11 mouse cellular contexts compared by ENCODE assay signal in genomic region chr14:55720666-55721065, GRCm38 (mm10). TPM values are rescaled to one million over a fixed set of nuclear protein-coding genes. Genes with fewer than 3 reads are reported as not detected.
DNase-seq lines count a peak whose midpoint lies in the region; ATAC-seq and TF ChIP-seq lines count a peak whose summit lies in the region.
"Had no signal": no experiment of that assay in that cellular context is flagged by ENCODE, and none has a peak within 500 bp of the region (broad histone marks: within the 10 kb centered on the region; RNA-seq: fewer than 3 reads in every experiment).

No protein-coding gene starts in this region.

- ATAC-seq in embryonic facial prominence, embryonic 12.5 days (ENCODE audit: insufficient number of reproducible peaks, insufficient read depth, low FRiP score, low TSS enrichment): no peak
- no peak for ATAC-seq in liver, embryonic 15.5 days (ENCODE audit: insufficient read depth)

- H3K36me3 ChIP-seq in ES-Bruce4 (ENCODE audit: control insufficient read depth, insufficient read depth, low read length, poor library complexity, severe bottlenecking): peaks cover 22% of the 10 kb centered on the region
- H3K36me3 ChIP-seq in embryonic facial prominence, embryonic 12.5 days: peaks cover 25% of the 10 kb centered on the region; the same call in 1 of the 2 replicates
- H3K36me3 ChIP-seq in liver, embryonic 15.5 days (replicated peaks): peaks cover 14% of the 10 kb centered on the region; the same call in 1 of the 2 replicates

- no peak overlapping the region for H3K4me2 ChIP-seq in embryonic facial prominence, embryonic 12.5 days (replicated peaks)
- peak overlapping the region; percentile 87 for H3K4me2 ChIP-seq in liver, embryonic 15.5 days

- no peaks in the 10 kb centered on the region for H3K9me3 ChIP-seq in ES-Bruce4 (replicated peaks; ENCODE audit: control insufficient read depth, insufficient read depth, low read length, poor library complexity, severe bottlenecking)
- H3K9me3 ChIP-seq in embryonic facial prominence, embryonic 12.5 days: no peaks in the 10 kb centered on the region
- no peaks in the 10 kb centered on the region for H3K9me3 ChIP-seq in liver, embryonic 15.5 days (replicated peaks)

- peak overlapping the region; percentile 35 for H3K4me3 ChIP-seq in ES-Bruce4 (ENCODE audit: low read depth, low read length)
- H3K4me3 ChIP-seq in embryonic facial prominence, embryonic 12.5 days: no peak overlapping the region
- H3K4me3 ChIP-seq in liver, embryonic 15.5 days (replicated peaks): peak overlapping the region; percentile 85; the same call in 1 of the 2 replicates

- TF ChIP-seq EP300 in ES-Bruce4 (IDR thresholded peaks at IDR 0.05; ENCODE audit: insufficient read depth, low read depth, low read length): no peak

- no peaks in the 10 kb centered on the region for H3K4me1 ChIP-seq in ES-Bruce4 (ENCODE audit: control insufficient read depth, insufficient read depth, low read length)
- H3K4me1 ChIP-seq in embryonic facial prominence, embryonic 12.5 days: 0 out of 2 replicates have a peak, but pooled peaks cover 4% of the 10 kb centered on the region
- H3K4me1 ChIP-seq in liver, embryonic 15.5 days (replicated peaks): peaks cover 50% of the 10 kb centered on the region

- TF ChIP-seq CTCF in ES-Bruce4 (IDR thresholded peaks at IDR 0.05; ENCODE audit: low read depth, low read length): no peak

- no peak overlapping the region for H3K27ac ChIP-seq in ES-Bruce4 (ENCODE audit: insufficient read depth, low read length)
- no peak overlapping the region for H3K27ac ChIP-seq in embryonic facial prominence, embryonic 12.5 days
- H3K27ac ChIP-seq in liver, embryonic 15.5 days (replicated peaks): peak overlapping the region; percentile 87

- no peaks in the 10 kb centered on the region for H3K27me3 ChIP-seq in ES-Bruce4 (ENCODE audit: control insufficient read depth, insufficient read depth, low read length, poor library complexity, severe bottlenecking)
- H3K27me3 ChIP-seq in embryonic facial prominence, embryonic 12.5 days: no peaks in the 10 kb centered on the region
- no peaks in the 10 kb centered on the region for H3K27me3 ChIP-seq in liver, embryonic 15.5 days

- peak; percentile 40 for DNase-seq in kidney, adult 18-20 months
- no peak for DNase-seq in kidney, adult 11 months
- DNase-seq in frontal cortex, postnatal 36 days (ENCODE audit: low spot score in 2 of 2): no peak
- DNase-seq in adrenal gland, adult 18-20 months (ENCODE audit: low spot score in 2 of 2): no peak
- DNase-seq: gastrocnemius, postnatal 14 days; right cerebral cortex, postnatal 25 days had no signal

- WGBS in embryonic facial prominence, embryonic 12.5 days: 95% methylated on average over 12 of the region's 12 CpGs
- 91% methylated on average over 12 of the region's 12 CpGs for WGBS in liver, embryonic 15.5 days (ENCODE audit: insufficient replicate concordance)

- TF ChIP-seq POLR2A in ES-Bruce4 (IDR thresholded peaks at IDR 0.05; ENCODE audit: insufficient read depth, low read length): no peak

- H3K9ac ChIP-seq in ES-Bruce4 (ENCODE audit: low read depth, poor library complexity, severe bottlenecking): peak overlapping the region; percentile 40
- H3K9ac ChIP-seq in embryonic facial prominence, embryonic 12.5 days: peak overlapping the region; percentile 64
- H3K9ac ChIP-seq in liver, embryonic 15.5 days: no peak overlapping the region

RNA-seq across cellular contexts. Expression of gene Rabggta, which starts 1.4 kb away (rescaled TPM):
- 39.6 and 42.5 TPM in 2 replicates for polyA plus RNA-seq in ES-Bruce4 (2011; ENCODE audit: insufficient read depth, insufficient read length, low read depth, missing spikeins)
- polyA plus RNA-seq in embryonic facial prominence, embryonic 12.5 days (2016; fragmentation: Nextera tagmentation; extraction: Ambion mirVana): 27.8 and 30.3 TPM in 2 replicates
- polyA plus RNA-seq in liver, embryonic 15.5 days (2015; fragmentation: Nextera tagmentation; extraction: Ambion mirVana): 10.5 and 11.0 TPM in 2 replicates
- 10 to 100 TPM; 15.9 to 20.0 TPM for total RNA-seq in adrenal gland, adult 18-20 months (2021)

RNA-seq across cellular contexts. Expression of gene Tgm1, which starts 6.9 kb away (rescaled TPM):
- 24.3 and 26.9 TPM in 2 replicates for polyA plus RNA-seq in ES-Bruce4 (2011; ENCODE audit: insufficient read depth, insufficient read length, low read depth, missing spikeins)
- 1.6 and 1.7 TPM in 2 replicates for polyA plus RNA-seq in embryonic facial prominence, embryonic 12.5 days (2016; fragmentation: Nextera tagmentation; extraction: Ambion mirVana)
- 2.9 and 3.9 TPM in 2 replicates for polyA plus RNA-seq in liver, embryonic 15.5 days (2015; fragmentation: Nextera tagmentation; extraction: Ambion mirVana)
- under 1 TPM; 0.29 to 0.30 TPM for total RNA-seq in adrenal gland, adult 18-20 months (2021)
- total RNA-seq: left cerebral cortex, postnatal 25 days had no signal

RNA-seq across cellular contexts. Expression of gene Dhrs1, which starts 24.8 kb away (rescaled TPM):
- polyA plus RNA-seq in ES-Bruce4 (2011; ENCODE audit: insufficient read depth, insufficient read length, low read depth, missing spikeins): 34.7 and 38.9 TPM in 2 replicates
- 81.5 and 86.7 TPM in 2 replicates for polyA plus RNA-seq in embryonic facial prominence, embryonic 12.5 days (2016; fragmentation: Nextera tagmentation; extraction: Ambion mirVana)
- 39.4 and 43.5 TPM in 2 replicates for polyA plus RNA-seq in liver, embryonic 15.5 days (2015; fragmentation: Nextera tagmentation; extraction: Ambion mirVana)
- 10 to 100 TPM; 60.4 to 72.0 TPM for total RNA-seq in adrenal gland, adult 18-20 months (2021)

RNA-seq across cellular contexts. Expression of gene Nop9, which starts 24.8 kb away (rescaled TPM):
- polyA plus RNA-seq in ES-Bruce4 (2011; ENCODE audit: insufficient read depth, insufficient read length, low read depth, missing spikeins): 56.2 and 59.8 TPM in 2 replicates
- polyA plus RNA-seq in embryonic facial prominence, embryonic 12.5 days (2016; fragmentation: Nextera tagmentation; extraction: Ambion mirVana): 51.0 and 57.3 TPM in 2 replicates
- polyA plus RNA-seq in liver, embryonic 15.5 days (2015; fragmentation: Nextera tagmentation; extraction: Ambion mirVana): 23.4 and 24.4 TPM in 2 replicates
- 10 to 100 TPM; 14.0 to 14.3 TPM for total RNA-seq in adrenal gland, adult 18-20 months (2021)

RNA-seq across cellular contexts. Expression of gene Cideb, which starts 37.6 kb away (rescaled TPM):
- polyA plus RNA-seq in ES-Bruce4 (2011; ENCODE audit: insufficient read depth, insufficient read length, low read depth, missing spikeins): not detected in 2 replicates
- 0.19 and 0.50 TPM in 2 replicates for polyA plus RNA-seq in embryonic facial prominence, embryonic 12.5 days (2016; fragmentation: Nextera tagmentation; extraction: Ambion mirVana)
- 57.5 and 77.8 TPM in 2 replicates for polyA plus RNA-seq in liver, embryonic 15.5 days (2015; fragmentation: Nextera tagmentation; extraction: Ambion mirVana)
- total RNA-seq in adrenal gland, adult 18-20 months (2021): 1 to 10 TPM in 1 of 2 experiments, under 1 TPM in 1; 0.76 to 2.3 TPM
- total RNA-seq: gastrocnemius, postnatal 14 days; neutrophil, adult 5-6 weeks had no signal
